Mouse (Mus musculus): ENCODE results near the gene Sp2.

Sp2 gene

GRCm38 (mm10) chr11:96906431-96907161 lies 76.2 kb downstream of the Sp2 start:
- Histone ChIP-seq H3K36me3 (ENCODE audit: insufficient read depth, low read length) (peaks cover 62% of the 10 kb centered on the region), H3K27me3 (ENCODE audit: insufficient read depth, low read length) (no peaks in the 10 kb centered on the region), H3K9me3 (ENCODE audit: low read length) (no peaks in the 10 kb centered on the region), H3K4me1 (replicated peaks; ENCODE audit: low read depth, low read length) (peaks cover 82% of the 10 kb centered on the region), H3K4me3 (replicated peaks; ENCODE audit: low read length) (no peak overlapping the region)
- TF ChIP-seq CTCF (conservative IDR thresholded peaks at IDR 0.05; ENCODE audit: low read length): no peak
- no peak for TF ChIP-seq POU5F1 (IDR thresholded peaks at IDR 0.05; ENCODE audit: borderline replicate concordance, low read length)
- TF ChIP-seq NANOG (IDR thresholded peaks at IDR 0.05; ENCODE audit: borderline replicate concordance, low read length): no peak
